Mouse (Mus musculus) ovary, postnatal 36 days (tissue): ENCODE results near the gene Alox5ap.

Experiments used
- DNase-seq: peaks from one replicate; pipeline ENCODE4 v3.0.0; 2022; ENCODE audit warnings: low spot score, mixed read lengths

The Alox5ap gene

DNA sequence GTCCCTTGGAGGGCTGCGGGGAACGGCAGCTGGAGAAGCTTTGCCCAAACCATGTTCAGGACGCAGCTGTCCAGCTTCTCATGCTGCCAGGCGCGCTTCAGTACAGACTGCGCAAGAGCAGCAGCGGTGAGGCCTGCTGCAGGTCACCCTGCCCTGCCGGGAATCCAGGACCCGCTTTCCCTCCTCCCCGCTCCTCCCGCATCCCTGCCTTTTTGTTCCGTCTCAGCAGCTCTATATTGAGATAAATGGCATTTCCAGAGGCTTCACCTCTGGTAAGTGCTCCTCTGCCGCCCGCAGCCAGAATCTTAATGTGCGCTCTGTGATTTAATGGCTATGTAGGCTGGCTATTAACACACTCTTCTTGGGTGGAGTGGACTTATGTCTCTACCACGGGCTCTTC is 5.5 kb upstream of the Alox5ap start:
- DNase-seq: peak; percentile 74

DNA sequence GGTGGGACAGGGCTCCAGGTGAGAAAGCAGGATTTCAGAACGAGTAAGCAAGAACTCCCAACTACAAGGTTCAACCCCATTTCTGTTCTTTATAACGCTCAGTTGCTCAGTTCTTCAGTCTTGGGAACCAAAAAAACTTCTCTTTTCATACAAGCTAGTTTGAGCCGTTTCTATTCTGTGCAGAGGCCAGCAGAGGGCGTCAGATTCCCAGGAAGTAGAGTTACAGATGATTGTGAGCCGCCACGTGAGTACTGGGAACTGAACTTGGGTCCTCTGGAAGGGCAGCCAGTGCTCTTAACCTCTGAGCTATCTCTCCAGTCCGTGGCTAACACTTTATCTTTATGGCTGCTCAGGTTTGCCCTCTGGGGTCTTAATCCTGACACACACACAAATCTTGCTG is 3.1 kb upstream of the Alox5ap start:
- no peak for DNase-seq

DNA sequence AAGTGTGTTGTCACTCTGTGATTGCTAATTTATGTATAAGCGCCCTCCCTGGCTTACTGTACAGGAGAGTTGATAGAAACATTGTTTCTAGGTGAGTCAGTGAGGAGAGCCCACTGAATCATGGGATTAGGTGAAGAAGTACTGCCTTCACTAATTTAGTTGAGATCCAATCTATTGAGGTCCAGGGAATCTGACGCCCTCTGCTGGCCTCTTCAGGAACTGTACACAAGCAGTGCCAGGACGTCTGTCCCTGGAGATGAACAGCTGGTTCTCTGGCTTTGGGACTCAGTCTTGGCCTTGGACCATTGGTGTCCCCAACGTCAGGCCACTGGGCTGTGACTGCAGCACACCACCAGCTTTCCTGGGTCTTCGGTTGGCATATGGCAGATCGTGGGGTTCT is 2.7 kb upstream of the Alox5ap start:
- DNase-seq: no peak

DNA sequence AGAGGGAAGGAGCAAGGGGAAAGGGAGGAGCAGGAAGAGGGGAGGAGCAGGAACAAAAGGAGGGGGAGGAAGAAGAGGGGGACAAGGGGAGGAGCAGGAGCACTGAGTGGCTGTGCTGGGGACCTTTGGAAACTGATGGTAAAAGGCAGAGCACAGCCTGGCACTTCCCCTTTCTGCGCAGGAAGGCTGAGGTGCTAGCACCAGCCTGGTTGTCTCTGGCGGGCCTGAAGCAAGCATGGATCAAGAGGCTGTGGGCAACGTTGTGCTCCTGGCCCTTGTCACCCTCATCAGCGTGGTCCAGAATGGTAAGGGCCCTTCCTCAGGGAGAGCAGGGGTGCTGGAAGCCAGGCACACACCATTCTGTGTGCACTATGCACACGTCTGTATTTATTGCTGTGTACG is 312 bp downstream of the Alox5ap start:
- no peak for DNase-seq

DNA sequence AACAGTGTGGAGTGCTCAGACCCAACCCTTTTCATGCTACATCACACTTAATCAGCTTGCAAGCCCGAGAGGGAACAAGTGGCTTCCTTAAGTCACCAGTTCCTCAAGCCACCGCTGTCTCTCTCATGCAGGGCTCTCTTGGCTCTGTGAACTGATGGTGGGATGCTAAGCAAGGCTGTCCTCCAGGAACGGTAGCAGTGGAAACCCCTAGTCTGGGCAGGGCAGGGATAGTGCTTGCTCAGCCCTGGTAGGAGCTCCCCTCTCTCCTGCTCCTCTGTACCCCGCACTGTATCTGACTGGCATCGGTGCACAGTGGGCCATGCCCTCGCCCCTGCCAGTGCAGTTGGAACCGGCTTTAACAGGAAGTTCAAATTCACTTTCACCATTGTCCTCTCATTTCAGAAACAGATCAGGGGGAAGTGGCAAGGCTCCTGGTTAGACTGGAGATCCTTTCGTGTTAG is 2.2 kb downstream of the Alox5ap start:
- DNase-seq: no peak

DNA sequence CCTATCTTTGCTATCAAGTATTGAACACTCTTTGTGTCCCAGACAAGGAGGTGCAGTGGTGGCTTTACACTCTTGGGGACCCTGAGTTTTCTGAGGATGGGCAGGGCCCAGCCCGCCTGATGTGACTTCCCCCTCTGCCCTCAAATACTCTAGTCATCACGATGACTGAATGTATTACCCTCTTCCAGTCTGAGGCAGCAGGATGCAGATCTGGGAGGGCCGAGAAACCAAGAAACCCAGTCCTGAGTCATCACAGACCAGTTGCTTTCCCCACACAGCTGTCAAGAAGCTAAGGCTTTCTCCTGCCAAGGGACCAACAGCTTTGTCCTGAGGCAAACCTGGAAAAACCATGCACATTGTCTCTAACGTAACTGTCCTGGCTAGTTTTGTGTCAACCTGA is 2.9 kb downstream of the Alox5ap start:
- no peak for DNase-seq

DNA sequence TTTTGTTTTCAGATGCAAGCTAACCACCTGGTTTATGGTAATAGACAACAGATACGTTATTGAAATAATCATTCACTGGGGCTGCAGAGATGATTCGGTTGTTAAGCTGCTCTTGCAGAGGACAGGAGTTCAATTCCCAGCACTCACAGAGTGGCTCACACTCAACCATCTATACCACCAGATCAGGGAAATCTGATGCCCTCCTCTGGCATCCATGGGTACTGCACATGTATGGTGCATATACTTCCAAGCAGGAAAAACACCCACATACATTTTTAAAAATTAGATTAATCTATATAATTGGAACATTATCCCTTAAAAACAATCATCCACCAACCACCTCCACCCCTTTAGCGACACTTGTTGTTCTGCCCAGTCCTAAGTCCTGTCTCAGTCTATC is 6.7 kb downstream of the Alox5ap start:
- no peak for DNase-seq

DNA sequence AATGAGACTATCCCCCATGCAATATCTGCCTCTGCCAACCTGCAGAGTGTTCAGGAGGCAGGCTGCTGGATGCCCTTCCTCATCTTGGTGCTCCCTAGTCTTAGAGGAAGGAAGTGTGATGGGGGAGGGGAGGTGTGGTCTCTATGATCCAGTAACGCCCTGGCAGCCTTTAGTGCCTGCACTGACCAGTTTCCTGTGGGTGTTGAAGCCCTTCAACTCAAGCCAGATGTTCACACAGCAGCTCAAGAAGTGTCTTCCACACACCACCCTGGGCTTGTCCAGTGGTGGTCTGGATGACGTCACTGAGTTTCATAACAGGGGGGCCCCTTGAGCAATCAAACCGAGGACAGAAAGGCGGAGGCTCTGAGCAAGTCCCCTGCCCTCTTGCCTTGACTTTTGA is 8.0 kb downstream of the Alox5ap start:
- no peak for DNase-seq

DNA sequence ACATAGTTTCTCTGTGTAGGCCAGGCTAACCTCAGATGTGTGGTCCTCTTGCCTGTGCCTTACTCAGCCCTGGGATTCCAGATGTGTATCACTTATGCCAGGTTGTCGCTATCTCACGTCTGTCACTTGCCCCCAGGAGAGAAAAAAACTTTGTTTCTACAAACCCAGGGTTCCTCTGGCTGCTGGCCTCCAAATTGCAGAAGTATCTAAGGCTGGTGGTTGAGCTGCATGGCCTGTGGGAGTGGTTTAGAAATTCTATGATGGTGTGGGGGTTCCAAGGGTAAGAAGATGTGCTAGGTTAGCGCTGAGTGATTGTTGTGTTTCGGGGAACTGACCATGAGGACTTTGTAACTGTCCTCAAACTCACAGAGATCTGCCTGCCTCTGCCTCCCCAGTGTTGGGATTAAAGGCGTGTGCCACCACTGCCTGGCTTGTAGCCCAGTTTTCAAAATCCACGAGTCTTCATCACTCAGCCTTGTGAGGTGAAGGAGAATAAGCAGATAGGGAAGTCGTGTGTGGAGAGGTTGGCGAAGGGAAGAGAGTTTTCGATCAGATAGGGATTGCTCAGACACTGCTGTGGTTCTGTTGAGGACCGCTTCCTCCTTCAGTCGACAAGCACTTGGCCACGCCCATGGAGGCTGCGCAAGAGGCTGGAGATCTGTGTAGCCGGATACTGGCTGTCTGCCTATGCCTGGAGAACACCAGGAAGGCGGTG is 10.0 kb downstream of the Alox5ap start:
- no peak for DNase-seq

DNA sequence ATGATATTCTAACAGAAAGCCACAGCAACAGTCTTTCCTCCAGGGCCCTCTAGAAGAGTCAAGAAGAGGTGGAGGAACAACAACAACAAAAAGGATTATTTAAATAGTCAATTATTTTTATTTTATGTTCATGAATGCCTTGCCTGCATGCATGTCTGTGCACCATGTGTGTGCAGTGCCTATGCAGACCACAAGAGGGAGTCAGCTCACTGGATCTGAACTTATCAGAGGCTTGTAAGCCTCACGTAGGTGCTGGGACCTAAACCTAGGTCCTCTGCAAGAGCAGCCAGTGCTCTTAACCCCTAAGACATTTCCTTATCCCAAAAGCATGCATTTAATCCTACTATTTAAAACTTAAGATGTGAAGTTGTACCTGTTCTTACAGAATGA is 10.5 kb downstream of the Alox5ap start:
- no peak for DNase-seq

DNA sequence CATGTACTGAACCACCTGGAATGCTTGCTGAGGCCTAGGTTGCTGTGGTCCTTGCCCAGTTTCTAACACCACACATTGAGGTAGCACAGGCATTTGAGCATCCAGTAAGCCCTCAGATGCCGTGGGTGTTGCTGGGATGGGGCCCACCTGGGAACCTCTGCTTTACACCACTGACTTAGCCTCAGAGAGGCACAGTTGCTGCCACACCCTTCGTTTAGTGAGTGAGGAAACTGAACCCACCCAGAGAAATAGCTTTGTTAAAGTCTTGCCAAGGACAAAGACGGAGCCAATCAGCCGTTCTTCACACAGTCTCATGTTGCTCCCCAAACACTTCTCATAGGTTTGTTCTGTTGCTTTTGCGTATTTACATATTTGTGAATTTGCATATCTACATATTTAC is 13.0 kb downstream of the Alox5ap start:
- no peak for DNase-seq

DNA sequence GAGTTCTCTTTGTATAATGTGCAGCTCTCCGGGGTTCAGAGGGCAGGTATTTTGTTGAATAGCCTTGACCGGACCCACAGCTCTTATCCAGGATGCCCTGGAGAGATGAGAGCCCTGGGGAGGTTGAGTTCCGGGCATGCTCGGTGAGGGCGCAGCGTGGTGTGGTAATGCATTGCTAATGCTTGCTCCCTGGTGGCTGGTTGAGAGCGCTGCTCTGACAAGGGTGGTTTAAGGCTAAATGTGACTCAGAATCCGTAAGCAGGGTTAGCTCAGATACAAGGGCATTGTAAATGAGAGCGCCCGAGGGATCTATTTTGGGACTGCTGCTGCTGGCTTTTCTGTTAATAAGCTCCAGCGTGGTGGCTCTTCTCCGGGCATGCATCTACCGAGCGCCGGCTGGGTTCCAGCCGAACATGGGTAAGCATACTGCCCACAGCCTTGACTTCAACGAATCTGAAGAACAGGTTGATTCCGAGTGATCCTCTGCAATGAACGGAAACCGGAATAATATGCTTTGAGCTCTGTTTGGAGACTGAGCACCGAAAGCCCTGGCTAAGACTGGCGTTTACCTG is 14.8 kb downstream of the Alox5ap start:
- no peak for DNase-seq

DNA sequence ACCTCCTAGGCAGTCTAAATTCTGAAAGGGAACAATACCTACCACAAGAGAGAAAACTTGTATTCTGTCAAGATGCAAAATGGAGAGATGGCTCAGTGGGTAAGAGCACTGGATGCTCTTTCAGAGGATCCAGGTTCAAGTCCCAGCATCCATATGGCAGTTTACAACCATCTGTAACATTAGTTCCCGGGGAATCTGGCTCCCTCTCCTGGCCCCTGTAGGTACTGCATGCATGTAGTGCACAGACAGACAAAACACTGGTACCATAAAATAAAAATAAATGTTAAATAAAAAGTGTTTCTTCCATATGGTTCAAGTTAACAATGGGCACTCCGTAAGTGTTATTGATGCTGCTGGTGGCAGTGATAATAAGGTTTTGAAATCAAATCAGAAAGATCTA is 18.4 kb downstream of the Alox5ap start:
- no peak for DNase-seq

DNA sequence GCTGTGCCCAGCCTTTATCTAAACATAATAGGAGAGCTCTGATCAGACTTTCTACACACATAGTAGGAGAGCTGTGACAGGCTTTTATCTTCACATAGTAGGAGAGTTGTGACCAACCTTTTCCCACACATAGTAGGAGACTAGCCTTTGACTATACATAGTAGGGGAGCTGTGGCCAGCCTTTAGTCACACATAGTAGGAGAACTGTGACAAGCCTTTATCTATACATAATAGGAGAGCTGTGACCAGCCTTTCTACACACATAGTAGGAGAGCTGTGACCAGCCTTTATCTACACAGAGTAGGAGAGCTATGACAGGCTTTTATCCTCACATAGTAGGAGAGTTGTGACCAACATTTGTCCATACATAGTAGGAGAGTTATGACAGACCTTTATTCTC is 19.3 kb downstream of the Alox5ap start:
- no peak for DNase-seq

DNA sequence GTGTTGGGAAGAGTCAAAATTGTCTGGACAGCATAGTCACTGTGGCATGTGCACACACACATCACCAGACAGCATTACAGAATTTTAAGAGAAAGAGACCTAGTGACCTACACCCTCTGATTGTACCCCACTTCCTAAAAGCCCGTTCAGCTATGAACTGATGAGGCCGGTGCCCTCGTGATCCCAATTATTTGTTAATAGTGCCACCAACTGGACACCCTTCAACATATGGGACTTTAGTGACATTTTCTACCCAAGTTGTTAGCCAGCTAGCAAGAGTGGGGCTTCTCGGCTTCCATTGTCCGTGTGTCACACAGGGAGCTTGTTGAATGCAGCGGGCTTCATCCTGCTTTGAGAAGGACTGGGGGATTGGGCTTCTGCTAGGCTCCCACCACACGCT is 21.5 kb downstream of the Alox5ap start:
- DNase-seq: no peak

DNA sequence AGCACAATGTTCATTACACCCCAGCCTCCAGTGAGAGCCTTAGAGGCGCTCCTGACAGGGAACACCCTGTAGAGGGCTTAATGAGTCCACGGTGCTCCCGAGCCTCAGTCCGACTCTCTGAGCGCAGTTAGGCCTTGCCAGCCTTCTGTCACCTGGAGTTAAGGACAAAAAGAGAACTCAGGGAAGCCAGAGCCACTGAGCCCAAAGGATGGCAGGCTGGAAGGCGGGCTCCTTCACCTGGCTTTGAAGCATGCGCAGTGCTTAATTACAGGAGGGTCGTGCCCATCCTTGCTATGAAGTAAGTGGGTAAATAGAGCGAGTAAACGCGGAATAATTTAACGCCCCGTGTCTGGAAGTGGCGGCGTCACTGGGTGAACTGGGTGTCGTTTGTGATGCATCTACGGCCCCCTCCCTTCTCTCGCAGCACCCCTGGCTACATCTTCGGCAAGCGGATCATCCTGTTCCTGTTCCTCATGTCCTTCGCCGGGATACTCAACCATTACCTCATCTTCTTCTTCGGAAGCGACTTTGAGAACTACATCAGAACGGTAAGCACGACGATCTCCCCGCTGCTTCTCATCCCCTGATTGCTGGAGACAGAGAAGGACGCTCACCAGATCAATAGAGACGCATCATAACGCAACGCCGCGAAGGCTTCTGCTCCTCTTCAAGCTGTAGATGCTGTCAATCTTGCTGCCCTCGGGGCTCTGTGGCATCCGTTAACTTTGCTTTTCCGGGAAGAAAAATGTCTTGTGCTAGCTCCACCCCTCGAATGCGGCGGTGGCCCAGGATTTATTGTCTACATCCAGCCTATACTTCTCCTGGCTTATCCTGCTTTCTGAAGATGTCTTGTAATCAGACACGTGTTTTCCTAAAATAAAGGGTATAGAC is 22.8 kb downstream of the Alox5ap start:
- DNase-seq: no peak

DNA sequence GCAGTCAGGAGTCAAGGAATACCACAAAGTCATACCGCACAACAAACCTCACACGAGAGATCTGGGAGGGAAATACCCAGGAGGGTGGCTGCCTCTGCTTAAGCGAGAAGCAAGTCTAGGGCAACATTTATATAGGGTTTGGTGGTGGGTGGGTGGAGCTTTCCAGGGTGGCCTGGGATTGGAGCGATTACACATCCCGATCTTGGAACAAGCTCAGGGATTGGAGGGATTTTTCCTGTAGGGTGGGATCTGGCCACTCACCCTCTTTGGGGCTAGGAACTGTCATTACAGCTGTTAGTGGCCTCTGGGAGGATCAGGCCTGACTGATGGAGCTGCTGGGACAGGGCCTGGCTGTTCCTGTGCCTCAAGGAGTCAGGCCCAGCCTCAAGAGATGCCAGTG is 26.7 kb downstream of the Alox5ap start:
- DNase-seq: no peak

DNA sequence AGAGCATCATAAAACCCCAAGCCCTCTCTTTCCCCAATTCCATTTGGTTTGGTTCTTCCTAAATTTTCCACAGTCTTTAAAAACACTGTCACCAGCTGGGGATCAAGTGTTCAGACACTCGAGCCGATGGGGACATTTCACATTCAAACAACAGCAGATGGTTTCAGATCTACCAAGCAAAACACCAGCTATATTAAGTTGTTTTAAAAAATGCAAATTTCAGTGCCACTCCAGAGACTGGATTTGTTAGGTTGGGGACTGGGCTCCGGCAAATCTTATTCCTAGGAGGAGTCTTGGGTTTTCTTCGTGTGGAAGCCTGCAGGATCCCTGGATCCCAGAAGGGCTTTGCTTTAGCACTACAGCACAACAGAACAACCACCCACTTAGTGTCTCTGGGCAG is 28.5 kb downstream of the Alox5ap start:
- no peak for DNase-seq

DNA sequence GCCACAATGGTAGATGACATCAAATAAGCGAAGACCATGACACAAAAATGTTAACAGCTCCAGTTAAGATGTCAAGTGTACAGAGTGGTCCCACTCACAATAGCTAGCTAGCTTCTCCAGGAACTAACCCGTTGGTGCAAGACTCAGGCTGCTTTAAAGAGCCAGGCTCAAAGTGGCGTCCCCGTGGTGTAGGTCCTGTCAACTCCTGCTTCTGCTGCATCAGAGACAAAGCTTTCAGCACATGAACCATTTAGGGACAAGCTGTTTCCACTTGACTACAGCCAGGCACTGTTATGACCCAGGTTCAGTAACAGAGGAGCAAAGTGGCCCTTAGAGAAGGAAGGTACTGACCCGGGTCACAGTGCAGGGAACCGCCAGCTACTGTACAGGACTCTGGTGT is 32.2 kb downstream of the Alox5ap start:
- no peak for DNase-seq

DNA sequence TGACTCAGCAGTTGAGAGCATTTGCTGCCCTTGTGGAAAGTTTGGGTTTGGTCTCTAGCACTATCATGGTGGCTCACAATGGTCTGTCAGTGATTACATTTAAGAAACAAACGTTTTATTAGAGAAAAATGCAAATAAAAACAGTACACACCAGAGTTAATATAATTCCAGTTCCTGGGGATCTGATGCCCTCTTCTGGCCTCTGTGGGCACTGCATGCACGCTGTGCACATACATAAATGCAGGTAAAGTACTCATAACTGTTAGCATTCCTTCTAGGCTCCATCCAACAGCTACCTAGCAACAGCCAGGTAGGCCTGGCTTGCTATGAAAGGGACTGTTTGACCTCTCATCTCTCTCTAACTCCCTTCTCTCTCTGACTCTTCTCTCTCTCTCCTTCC is 32.9 kb downstream of the Alox5ap start:
- no peak for DNase-seq

DNA sequence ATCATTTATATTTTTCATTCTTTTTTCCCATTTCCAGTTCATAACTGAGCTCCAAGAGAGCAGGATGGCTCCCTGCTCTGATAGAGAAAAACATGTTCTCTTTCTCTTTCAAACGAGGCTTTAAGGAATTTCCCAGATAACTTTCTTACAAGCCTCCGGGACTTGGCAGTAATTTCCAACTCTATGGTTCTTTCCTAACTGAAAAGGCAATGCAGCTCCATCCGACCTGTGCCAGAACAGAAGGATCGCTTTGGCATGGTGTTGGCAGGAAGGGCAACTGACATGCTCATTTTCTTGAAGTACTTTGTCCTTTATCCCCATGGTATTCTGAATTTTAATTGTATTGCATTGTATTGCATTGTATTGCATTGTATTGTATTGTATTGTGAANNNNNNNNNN is 33.7 kb downstream of the Alox5ap start:
- DNase-seq: no peak

DNA sequence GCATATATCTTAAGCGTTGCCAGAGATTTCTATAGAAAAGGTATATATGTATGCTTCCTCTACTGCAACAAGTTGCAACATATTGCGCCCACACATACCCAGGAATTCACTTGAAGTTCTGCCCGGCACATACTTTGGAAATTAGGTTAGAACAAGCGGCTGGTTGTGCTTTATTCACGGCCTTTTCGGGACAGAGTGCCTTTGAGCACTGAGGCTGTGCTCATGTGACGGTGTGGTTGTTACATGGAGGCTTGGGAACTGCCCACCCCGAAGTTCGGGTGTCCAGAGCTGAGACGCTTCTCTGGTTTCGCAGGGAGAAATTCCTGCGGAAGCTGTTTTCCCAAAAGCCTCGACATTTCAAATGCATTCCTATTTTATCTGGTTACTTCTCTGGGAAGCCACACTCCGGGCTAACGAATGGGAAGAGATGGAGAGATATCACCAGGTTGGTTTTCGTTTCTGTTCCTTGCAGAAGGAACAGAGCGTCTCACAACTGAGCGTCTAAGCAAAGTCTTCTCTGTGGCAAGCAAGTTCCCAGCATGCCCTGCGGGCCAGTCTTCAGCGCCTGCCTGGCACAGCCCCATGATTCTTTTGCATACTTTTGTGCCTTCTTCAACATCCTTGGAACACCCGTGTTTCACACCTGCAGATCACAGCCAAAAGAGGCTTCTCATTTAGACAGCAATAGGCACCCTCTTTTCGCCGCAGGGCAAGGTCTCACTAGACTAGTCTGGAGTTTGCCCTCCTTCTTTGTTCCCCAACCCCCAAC is 48.5 kb downstream of the Alox5ap start:
- DNase-seq: peak; percentile 29
